Mouse (Mus musculus): ENCODE data around the gene Slc24a5. TPM values are rescaled to one million over a fixed set of nuclear protein-coding genes. Genes with fewer than 3 reads are reported as not detected.

Gene Slc24a5
- 4.2 and 4.5 TPM in 2 replicates for polyA plus RNA-seq (2015; fragmentation: Nextera tagmentation; extraction: Ambion mirVana)

DNA sequence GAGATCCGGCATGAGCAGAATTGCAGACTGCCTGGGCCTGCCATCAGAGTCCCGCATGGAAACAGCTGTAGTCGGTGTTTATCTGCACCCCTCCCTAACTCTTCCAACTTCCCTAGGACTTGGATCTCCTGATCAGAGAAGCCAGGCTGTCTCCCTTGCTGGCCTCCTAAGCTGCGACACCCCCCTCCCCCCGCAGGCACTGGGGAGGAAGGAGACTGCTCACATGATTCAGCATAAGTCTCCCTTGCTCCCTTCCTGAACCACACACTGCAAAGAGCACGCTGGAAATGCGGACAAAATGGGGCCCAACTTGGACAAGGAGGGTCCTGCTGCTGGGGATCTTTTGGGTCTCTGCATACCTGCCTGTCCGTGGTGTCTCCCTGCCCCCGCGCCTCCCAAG is at the start of gene Slc24a5:
TSS of gene Slc24a5 (plus strand) at position 231 of the 400 bp plus-strand sequence.
- Histone ChIP-seq H3K27me3 (ENCODE audit: control insufficient read depth, insufficient read depth, low read depth, low read length) (no peaks in the 10 kb centered on the region), H3K4me3 (ENCODE audit: low read depth, low read length) (no peak within 1 kb of the TSS), H3K9me3 (replicated peaks; ENCODE audit: control insufficient read depth, low read length, poor library complexity, severe bottlenecking) (no peaks in the 10 kb centered on the region), H3K27ac (ENCODE audit: low read length) (no peak within 1 kb of the TSS), H3K4me2 (ENCODE audit: low read length) (no peak within 1 kb of the TSS), H3K4me1 (ENCODE audit: control insufficient read depth, insufficient read depth, low read length) (peaks cover 3% of the 10 kb centered on the region; the same call in 1 of the 2 replicates), H3K9ac (ENCODE audit: low read depth, low read length) (no peak within 1 kb of the TSS), H3K36me3 (ENCODE audit: control insufficient read depth, insufficient read depth, low read length) (no peaks in the 10 kb centered on the region)
- peak; percentile 36; the same call in 1 of the 2 replicates for ATAC-seq
- WGBS: 69% methylated on average over 10 of the region's 10 CpGs

DNA sequence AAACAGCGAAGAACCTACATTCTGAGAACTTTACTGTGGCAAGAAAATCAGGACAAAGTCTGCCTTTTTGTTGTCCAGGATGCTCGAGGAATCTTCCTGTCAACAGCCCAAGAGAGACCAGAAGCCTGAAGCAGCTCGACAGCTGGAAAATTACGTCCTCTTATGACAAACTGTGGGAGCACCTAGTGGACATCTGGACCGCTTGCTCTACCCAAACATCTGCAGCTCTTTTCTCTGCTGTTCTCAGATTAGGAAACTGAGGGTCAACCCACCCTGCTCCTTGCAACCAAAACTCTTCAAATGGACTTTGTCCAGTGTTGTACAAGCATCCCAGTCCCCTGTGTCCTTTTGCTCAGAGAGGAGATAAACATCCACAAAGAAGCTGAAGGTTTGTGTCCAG is 43.5 kb upstream of the Slc24a5 start:
- H3K9me3 ChIP-seq (replicated peaks; ENCODE audit: control insufficient read depth, low read length, poor library complexity, severe bottlenecking): no peaks in the 10 kb centered on the region
- no peak overlapping the region for H3K4me2 ChIP-seq (ENCODE audit: low read length)
- H3K36me3 ChIP-seq (ENCODE audit: control insufficient read depth, insufficient read depth, low read length): no peaks in the 10 kb centered on the region
- no peaks in the 10 kb centered on the region for H3K4me1 ChIP-seq (ENCODE audit: control insufficient read depth, insufficient read depth, low read length)
- no peak overlapping the region for H3K9ac ChIP-seq (ENCODE audit: low read depth, low read length)
- no peaks in the 10 kb centered on the region for H3K27me3 ChIP-seq (ENCODE audit: control insufficient read depth, insufficient read depth, low read depth, low read length)
- ATAC-seq: no peak
- WGBS: 76% methylated on average over 5 of the region's 5 CpGs
- no peak overlapping the region for H3K27ac ChIP-seq (ENCODE audit: low read length)
- no peak overlapping the region for H3K4me3 ChIP-seq (ENCODE audit: low read depth, low read length)

DNA sequence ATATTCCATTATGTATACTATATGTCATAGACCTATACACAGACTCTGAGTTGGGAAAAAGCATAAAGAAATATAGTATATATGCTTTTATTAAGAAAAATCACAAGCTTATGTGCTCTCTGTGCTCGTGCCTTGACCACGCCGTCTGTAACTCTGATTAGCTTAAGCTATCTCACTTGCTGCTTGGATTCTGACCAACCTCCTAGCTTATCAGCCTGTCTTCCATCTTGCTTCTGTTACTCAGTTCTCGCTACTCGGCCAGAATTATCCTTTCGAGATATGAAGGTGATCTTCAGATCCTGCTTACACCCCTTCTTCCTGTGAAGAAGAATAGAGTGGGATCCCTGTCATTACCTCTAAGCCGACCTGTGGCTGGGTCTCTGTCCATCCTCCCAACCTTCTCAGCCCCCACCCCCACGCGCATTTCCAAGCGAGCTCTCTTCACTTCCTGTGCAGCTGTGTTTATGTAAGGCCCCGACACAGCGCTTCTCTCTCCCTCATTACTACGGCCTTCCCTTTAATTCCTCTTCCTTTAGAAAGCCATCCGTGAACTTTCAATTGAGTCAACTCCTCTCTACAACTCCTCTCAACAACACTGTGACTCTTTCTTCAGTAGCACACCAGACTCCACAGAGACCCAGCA is 41.4 kb upstream of the Slc24a5 start:
- no peak for ATAC-seq
- Histone ChIP-seq H3K9ac (ENCODE audit: low read depth, low read length) (no peak overlapping the region), H3K4me2 (ENCODE audit: low read length) (no peak overlapping the region), H3K27ac (ENCODE audit: low read length) (no peak overlapping the region), H3K9me3 (replicated peaks; ENCODE audit: control insufficient read depth, low read length, poor library complexity, severe bottlenecking) (no peaks in the 10 kb centered on the region), H3K27me3 (ENCODE audit: control insufficient read depth, insufficient read depth, low read depth, low read length) (no peaks in the 10 kb centered on the region), H3K4me3 (ENCODE audit: low read depth, low read length) (no peak overlapping the region), H3K4me1 (ENCODE audit: control insufficient read depth, insufficient read depth, low read length) (peaks cover 2% of the 10 kb centered on the region; the same call in 1 of the 2 replicates), H3K36me3 (ENCODE audit: control insufficient read depth, insufficient read depth, low read length) (no peaks in the 10 kb centered on the region)
- WGBS: 85% methylated on average over 14 of the region's 14 CpGs

DNA sequence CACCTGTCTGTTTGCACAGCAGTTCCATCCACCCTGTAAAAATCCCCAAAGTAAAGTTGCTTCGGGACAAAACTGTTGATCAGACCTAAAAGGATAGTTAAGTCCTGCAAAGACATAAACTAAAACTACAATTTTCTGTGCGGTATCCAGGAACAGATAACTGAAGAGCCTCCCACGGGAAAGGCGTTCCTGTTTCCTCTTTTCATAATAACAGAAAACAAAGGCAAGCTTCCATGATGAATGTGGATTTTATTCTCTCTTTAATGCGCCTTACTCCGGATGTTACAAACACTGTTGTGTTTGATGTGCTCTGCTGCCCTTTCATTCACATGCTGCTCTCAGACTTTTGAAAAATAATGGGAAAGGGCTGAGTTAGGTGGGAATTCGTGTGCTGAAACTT is 37.3 kb upstream of the Slc24a5 start:
- Histone ChIP-seq H3K27me3 (ENCODE audit: control insufficient read depth, insufficient read depth, low read depth, low read length) (no peaks in the 10 kb centered on the region), H3K4me3 (ENCODE audit: low read depth, low read length) (no peak overlapping the region), H3K4me2 (ENCODE audit: low read length) (no peak overlapping the region), H3K9me3 (replicated peaks; ENCODE audit: control insufficient read depth, low read length, poor library complexity, severe bottlenecking) (no peaks in the 10 kb centered on the region), H3K27ac (ENCODE audit: low read length) (no peak overlapping the region), H3K4me1 (ENCODE audit: control insufficient read depth, insufficient read depth, low read length) (peaks cover 2% of the 10 kb centered on the region; the same call in 1 of the 2 replicates), H3K36me3 (ENCODE audit: control insufficient read depth, insufficient read depth, low read length) (no peaks in the 10 kb centered on the region), H3K9ac (ENCODE audit: low read depth, low read length) (no peak overlapping the region)
- WGBS: 60% methylated on average over 7 of the region's 7 CpGs
- ATAC-seq: no peak

DNA sequence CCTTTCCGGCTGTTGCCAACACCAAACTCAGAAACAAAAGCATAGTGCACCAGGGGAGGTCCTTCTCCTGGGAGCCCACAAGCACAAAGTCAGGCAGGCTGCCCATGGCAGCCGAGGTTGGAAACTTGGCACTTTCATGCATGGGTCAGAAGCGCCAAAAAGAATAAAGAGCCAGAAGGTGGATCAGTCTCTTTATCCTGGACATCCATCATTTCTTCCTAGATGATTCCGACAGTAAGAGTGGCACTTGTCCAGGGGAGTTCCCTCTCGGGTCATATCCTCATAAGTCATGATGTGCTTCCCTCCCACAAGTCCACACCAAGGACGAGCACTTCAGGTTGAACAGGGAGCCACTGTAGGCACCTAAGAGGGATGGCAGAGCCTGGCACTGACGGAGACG is 36.8 kb upstream of the Slc24a5 start:
- no peak overlapping the region for H3K4me2 ChIP-seq (ENCODE audit: low read length)
- H3K27me3 ChIP-seq (ENCODE audit: control insufficient read depth, insufficient read depth, low read depth, low read length): no peaks in the 10 kb centered on the region
- H3K9me3 ChIP-seq (replicated peaks; ENCODE audit: control insufficient read depth, low read length, poor library complexity, severe bottlenecking): no peaks in the 10 kb centered on the region
- H3K9ac ChIP-seq (ENCODE audit: low read depth, low read length): no peak overlapping the region
- H3K27ac ChIP-seq (ENCODE audit: low read length): no peak overlapping the region
- peaks cover 2% of the 10 kb centered on the region; the same call in 1 of the 2 replicates for H3K4me1 ChIP-seq (ENCODE audit: control insufficient read depth, insufficient read depth, low read length)
- no peak for ATAC-seq
- WGBS: 70% methylated on average over 8 of the region's 8 CpGs
- no peak overlapping the region for H3K4me3 ChIP-seq (ENCODE audit: low read depth, low read length)
- H3K36me3 ChIP-seq (ENCODE audit: control insufficient read depth, insufficient read depth, low read length): no peaks in the 10 kb centered on the region

DNA sequence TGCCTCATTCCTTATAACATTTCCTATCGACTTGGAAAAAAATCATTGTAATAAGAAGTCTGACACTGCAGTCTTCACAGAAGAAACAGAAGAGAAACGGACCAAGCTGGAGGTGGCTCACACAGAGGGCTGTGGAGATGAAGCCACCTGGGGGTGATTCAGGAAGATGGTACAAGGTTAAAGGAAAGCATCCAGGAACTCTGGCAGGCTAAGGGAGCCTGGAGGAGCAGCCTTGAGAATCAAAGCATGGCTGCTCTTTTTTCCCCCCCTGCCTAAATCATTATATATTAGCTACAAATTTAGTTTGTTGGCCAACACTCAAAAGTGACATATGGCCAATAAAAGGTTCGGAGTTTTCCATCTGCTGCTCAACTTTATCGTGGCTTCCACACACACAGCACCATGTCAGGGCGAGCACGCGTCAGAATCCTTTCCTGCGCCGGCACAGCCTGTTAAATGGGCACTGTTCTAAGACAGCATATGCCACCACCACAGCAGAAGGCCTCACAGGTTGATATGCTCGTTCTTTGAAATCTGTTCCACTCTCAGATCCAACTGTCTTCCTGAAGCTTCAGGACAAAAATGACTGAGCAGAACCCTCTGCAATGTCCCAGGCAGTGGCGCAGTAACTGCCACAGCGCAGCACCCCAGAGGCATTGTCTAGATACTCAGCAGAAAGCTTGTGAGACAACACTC is 36.2 kb upstream of the Slc24a5 start:
- Histone ChIP-seq H3K27ac (ENCODE audit: low read length) (peak overlapping the region; percentile 3), H3K36me3 (ENCODE audit: control insufficient read depth, insufficient read depth, low read length) (no peaks in the 10 kb centered on the region), H3K9ac (ENCODE audit: low read depth, low read length) (no peak overlapping the region), H3K4me1 (ENCODE audit: control insufficient read depth, insufficient read depth, low read length) (peaks cover 2% of the 10 kb centered on the region; the same call in 1 of the 2 replicates), H3K4me3 (ENCODE audit: low read depth, low read length) (no peak overlapping the region), H3K4me2 (ENCODE audit: low read length) (no peak overlapping the region), H3K27me3 (ENCODE audit: control insufficient read depth, insufficient read depth, low read depth, low read length) (no peaks in the 10 kb centered on the region), H3K9me3 (replicated peaks; ENCODE audit: control insufficient read depth, low read length, poor library complexity, severe bottlenecking) (no peaks in the 10 kb centered on the region)
- 81% methylated on average over 12 of the region's 12 CpGs for WGBS
- peak; percentile 65; the same call in 1 of the 2 replicates for ATAC-seq

DNA sequence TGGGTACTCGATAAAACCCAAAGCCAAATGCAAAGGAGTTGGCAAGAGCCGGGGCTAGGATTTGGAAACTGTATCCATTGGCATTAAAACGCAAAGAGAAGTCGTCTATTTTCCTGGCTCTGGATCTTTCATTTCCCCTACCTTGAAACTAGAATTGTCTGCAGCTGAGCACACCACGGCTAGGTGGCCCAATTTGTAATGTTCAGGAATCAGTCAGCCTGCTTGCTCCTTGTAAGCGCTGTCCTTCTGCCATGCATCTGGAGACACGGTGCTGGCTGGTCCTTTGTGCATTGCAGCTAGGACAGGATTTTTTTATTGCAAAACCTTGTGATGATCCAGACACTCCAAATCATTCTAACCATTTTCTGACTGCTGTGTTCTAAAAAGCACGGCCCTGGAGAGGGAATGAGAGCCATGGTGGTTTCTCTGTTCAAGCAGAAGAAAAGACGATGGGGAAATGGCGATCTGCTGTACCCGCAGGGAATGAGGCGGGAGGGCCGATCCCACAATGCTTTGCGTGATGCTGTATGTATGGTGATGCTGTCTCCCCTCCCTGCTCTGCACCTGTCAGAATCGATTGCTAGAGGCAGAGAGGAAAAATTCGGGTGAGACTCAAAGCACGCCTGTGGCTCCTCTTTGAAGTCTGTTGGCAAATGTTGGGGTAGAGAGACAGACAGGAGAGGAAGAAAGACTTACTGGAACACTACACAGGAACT is 35.5 kb upstream of the Slc24a5 start:
- 70% methylated on average over 17 of the region's 17 CpGs for WGBS
- Histone ChIP-seq H3K4me2 (ENCODE audit: low read length) (no peak overlapping the region), H3K27me3 (ENCODE audit: control insufficient read depth, insufficient read depth, low read depth, low read length) (no peaks in the 10 kb centered on the region), H3K9ac (ENCODE audit: low read depth, low read length) (no peak overlapping the region), H3K9me3 (replicated peaks; ENCODE audit: control insufficient read depth, low read length, poor library complexity, severe bottlenecking) (no peaks in the 10 kb centered on the region), H3K4me3 (ENCODE audit: low read depth, low read length) (no peak overlapping the region), H3K4me1 (ENCODE audit: control insufficient read depth, insufficient read depth, low read length) (peaks cover 2% of the 10 kb centered on the region; the same call in 1 of the 2 replicates), H3K27ac (ENCODE audit: low read length) (peak overlapping the region; percentile 3), H3K36me3 (ENCODE audit: control insufficient read depth, insufficient read depth, low read length) (no peaks in the 10 kb centered on the region)
- peak; percentile 66 for ATAC-seq

DNA sequence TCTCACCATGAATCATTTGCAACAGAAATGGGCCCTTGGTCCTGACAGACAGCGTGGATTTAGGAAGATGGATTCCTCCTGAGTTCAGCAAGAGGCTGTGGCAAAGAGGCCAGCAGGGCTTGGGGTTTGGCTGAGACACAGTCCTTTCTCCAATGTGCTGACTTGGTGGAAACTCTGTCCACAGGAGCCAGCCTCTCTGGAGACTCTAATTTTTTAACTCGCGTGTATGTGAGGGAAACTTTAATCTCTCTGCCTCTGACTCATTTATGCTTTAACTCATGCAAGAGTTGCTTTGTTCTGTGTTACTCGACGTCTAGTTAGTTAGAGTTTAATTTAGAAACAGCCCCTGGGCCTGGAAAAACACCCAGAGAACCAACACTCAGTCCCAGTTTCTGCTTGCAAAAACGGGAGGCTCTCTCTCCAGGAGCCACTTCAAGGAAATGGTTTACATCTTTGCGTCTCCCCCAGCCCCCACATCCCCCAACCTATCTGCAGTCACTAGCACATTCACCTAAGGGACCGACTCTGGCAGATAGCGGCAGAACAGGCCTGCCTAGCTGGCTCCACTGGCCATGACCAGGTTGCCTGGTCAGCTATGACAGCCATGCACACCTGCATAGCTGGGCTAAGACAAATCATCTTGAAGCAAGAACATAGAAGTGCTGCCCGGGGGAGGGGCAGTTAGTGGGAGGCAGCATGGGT is 34.7 kb upstream of the Slc24a5 start:
- H3K9ac ChIP-seq (ENCODE audit: low read depth, low read length): no peak overlapping the region
- no peak overlapping the region for H3K4me2 ChIP-seq (ENCODE audit: low read length)
- H3K27ac ChIP-seq (ENCODE audit: low read length): no peak overlapping the region
- no peaks in the 10 kb centered on the region for H3K27me3 ChIP-seq (ENCODE audit: control insufficient read depth, insufficient read depth, low read depth, low read length)
- no peaks in the 10 kb centered on the region for H3K9me3 ChIP-seq (replicated peaks; ENCODE audit: control insufficient read depth, low read length, poor library complexity, severe bottlenecking)
- no peaks in the 10 kb centered on the region for H3K36me3 ChIP-seq (ENCODE audit: control insufficient read depth, insufficient read depth, low read length)
- peaks cover 2% of the 10 kb centered on the region; the same call in 1 of the 2 replicates for H3K4me1 ChIP-seq (ENCODE audit: control insufficient read depth, insufficient read depth, low read length)
- 77% methylated on average over 10 of the region's 10 CpGs for WGBS
- H3K4me3 ChIP-seq (ENCODE audit: low read depth, low read length): no peak overlapping the region
- no peak for ATAC-seq

Measured in midbrain, embryonic 16.5 days (tissue).